Mouse (Mus musculus): ENCODE results near the gene Exoc3l2.

Gene Exoc3l2

GRCm38 (mm10) chr7:19457414-19458071, 5.6 kb upstream of the Exoc3l2 start:
- DNase-seq: no peak

GRCm38 (mm10) chr7:19458072-19458486, 5.1 kb upstream of the Exoc3l2 start:
- peak; percentile 61 for DNase-seq

- peak; percentile 79 for DNase-seq
Measured at GRCm38 (mm10) chr7:19458591-19459111, 4.5 kb upstream of the Exoc3l2 start, which contains the start of gene Mark4. Gene Mark4, minus strand, starts transcription at chr7:19458821.

- DNase-seq: no peak
Measured at GRCm38 (mm10) chr7:19459144-19459870, 3.8 kb upstream of the Exoc3l2 start.

- no peak for DNase-seq
Measured at GRCm38 (mm10) chr7:19460500-19460899, 2.6 kb upstream of the Exoc3l2 start.

- DNase-seq: peak; percentile 88
Measured at GRCm38 (mm10) chr7:19461488-19461887, 1.6 kb upstream of the Exoc3l2 start.

GRCm38 (mm10) chr7:19462443-19462842, 688 bp upstream of the Exoc3l2 start:
- no peak for DNase-seq

GRCm38 (mm10) chr7:19464367-19465307, 1.5 kb downstream of the Exoc3l2 start:
- no peak for DNase-seq

- no peak for DNase-seq
Measured at GRCm38 (mm10) chr7:19466602-19467145, 3.5 kb downstream of the Exoc3l2 start.

GRCm38 (mm10) chr7:19467638-19468037, 4.5 kb downstream of the Exoc3l2 start:
- no peak for DNase-seq

- DNase-seq: no peak
Measured at GRCm38 (mm10) chr7:19468279-19468678, 5.1 kb downstream of the Exoc3l2 start.

- no peak for DNase-seq
Measured at GRCm38 (mm10) chr7:19469404-19469803, 6.3 kb downstream of the Exoc3l2 start.

GRCm38 (mm10) chr7:19470308-19470707, 7.2 kb downstream of the Exoc3l2 start:
- no peak for DNase-seq

GRCm38 (mm10) chr7:19472403-19472802, 9.3 kb downstream of the Exoc3l2 start:
- DNase-seq: peak; percentile 59

GRCm38 (mm10) chr7:19473875-19474443, 10.8 kb downstream of the Exoc3l2 start:
- peak; percentile 78 for DNase-seq

GRCm38 (mm10) chr7:19477084-19477483, 14.0 kb downstream of the Exoc3l2 start:
- DNase-seq: no peak

- no peak for DNase-seq
Measured at GRCm38 (mm10) chr7:19477624-19478384, 14.7 kb downstream of the Exoc3l2 start.

GRCm38 (mm10) chr7:19483281-19483680, 20.1 kb downstream of the Exoc3l2 start:
- no peak for DNase-seq

- no peak for DNase-seq
Measured at GRCm38 (mm10) chr7:19485488-19485887, 22.4 kb downstream of the Exoc3l2 start.

- DNase-seq: no peak
Measured at GRCm38 (mm10) chr7:19486549-19486948, 23.4 kb downstream of the Exoc3l2 start.

GRCm38 (mm10) chr7:19489525-19489924, 26.4 kb downstream of the Exoc3l2 start:
- DNase-seq: no peak

Data from lung, postnatal 36 days (tissue).